Mouse (Mus musculus): Measurements from ENCODE around the gene Gltp.

DNA sequence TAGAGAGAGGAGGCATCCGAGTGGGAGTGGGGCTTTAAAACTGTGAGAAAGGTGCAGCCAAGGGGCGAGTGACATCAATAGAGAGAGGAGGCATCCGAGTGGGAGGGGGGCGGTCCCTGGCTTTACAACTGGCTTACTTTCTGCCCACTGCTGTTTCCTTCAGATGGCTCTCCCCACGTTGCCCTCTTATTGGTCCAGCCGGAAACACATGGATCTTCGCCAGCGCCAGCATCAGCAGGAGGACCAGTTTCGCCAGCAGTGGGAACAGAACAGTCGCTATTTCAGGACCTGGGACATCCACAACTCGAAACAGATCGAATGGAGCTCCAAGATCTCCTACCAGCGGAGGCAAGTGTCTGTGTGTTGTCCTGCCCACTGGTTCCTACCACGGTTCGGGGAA lies 17.7 kb upstream of the Gltp start:
- TF ChIP-seq EP300 (IDR thresholded peaks at IDR 0.05; ENCODE audit: insufficient read depth, low read depth, low read length) (no peak), CTCF (IDR thresholded peaks at IDR 0.05) (no peak), POLR2A (IDR thresholded peaks at IDR 0.05; ENCODE audit: insufficient read depth, low read depth, low read length) (no peak)

All from heart, adult 2 months (tissue).